Mouse (Mus musculus) C2C12 (cell line): ENCODE results near the gene Ssc5d.

Experiments
- CEBPB ChIP-seq: IDR thresholded peaks from one replicate; pipeline ENCODE4 v1.6.1; 2011; ENCODE audit warnings: low read depth, mild to moderate bottlenecking, control low read depth, moderate library complexity
- CTCF ChIP-seq: IDR thresholded peaks from one replicate; pipeline ENCODE4 v1.5.1; 2011; ENCODE audit not compliant: control insufficient read depth, insufficient read depth, insufficient read length
- FOSL1 ChIP-seq: IDR thresholded peaks from one replicate; pipeline ENCODE4 v1.8.0; 2011; ENCODE audit warnings: mild to moderate bottlenecking, low read length; ENCODE audit not compliant: poor library complexity, insufficient read depth, severe bottlenecking
- MAX ChIP-seq: IDR thresholded peaks from one replicate; pipeline ENCODE4 v1.6.1; 2011; ENCODE audit warnings: mild to moderate bottlenecking, control low read depth
- MYOD1 ChIP-seq: IDR thresholded peaks from one replicate; pipeline ENCODE4 v1.6.1; 2011; ENCODE audit warnings: low read depth; ENCODE audit not compliant: control insufficient read depth, insufficient read length
- USF1 ChIP-seq: IDR thresholded peaks from one replicate; pipeline ENCODE4 v1.6.1; 2011; ENCODE audit warnings: low read depth, mild to moderate bottlenecking, control low read depth, moderate library complexity

GRCm38 (mm10) chr7:4936832-4937231 lies 11.2 kb downstream of the Ssc5d start:
- no peak for TF ChIP-seq CTCF
- TF ChIP-seq CEBPB = no peak
- no peak for TF ChIP-seq USF1
- no peak for TF ChIP-seq FOSL1
- no peak for TF ChIP-seq MAX
- TF ChIP-seq MYOD1 = no peak
